In genomic region chr14:115831219-115831755, GRCm38 (mm10) we compare ENCODE assay signal across 8 mouse cellular contexts.
DNase-seq lines count a peak whose midpoint lies in the region; ATAC-seq lines count a peak whose summit lies in the region.

No protein-coding gene starts in this region.

- under 1% methylated on average over 7 of the region's 7 CpGs for WGBS in embryonic facial prominence, embryonic 11.5 days

- H3K4me3 ChIP-seq in embryonic facial prominence, embryonic 11.5 days (ENCODE audit: low read depth, low read length), result no peak overlapping the region

- no peaks in the 10 kb centered on the region for H3K27me3 ChIP-seq in embryonic facial prominence, embryonic 11.5 days (ENCODE audit: control insufficient read depth, insufficient read depth, low read length)

- peak; percentile 11 for DNase-seq in cerebellum, adult 11 months
- DNase-seq in adrenal gland, postnatal 10 days, result peak; percentile 81
- peak; percentile 87 for DNase-seq in embryonic facial prominence, embryonic 11.5 days (ENCODE audit: low spot score)
- DNase-seq in heart, postnatal 14 days, result peak; percentile 48 to 71
- peak; percentile 46 for DNase-seq in layer of hippocampus, adult 9-11 months
- peak; percentile 32 to 57 for DNase-seq in lung, postnatal 4 days
- DNase-seq in right cerebral cortex, postnatal 25 days, result peak; percentile 76

- no peak for ATAC-seq in cerebellum, adult (ENCODE audit: insufficient number of reproducible peaks, low FRiP score, low TSS enrichment)
- ATAC-seq in embryonic facial prominence, embryonic 11.5 days (replicated peaks; ENCODE audit: insufficient number of reproducible peaks, low FRiP score, low TSS enrichment, low read depth), result no peak; the same call in 1 of the 2 replicates

- H3K9me3 ChIP-seq in embryonic facial prominence, embryonic 11.5 days (replicated peaks; ENCODE audit: control insufficient read depth, low read length), result no peaks in the 10 kb centered on the region

- intact Hi-C loops in heart, postnatal 14 days (cut with DNase I), result no loop called here

- H3K4me2 ChIP-seq in embryonic facial prominence, embryonic 11.5 days (ENCODE audit: low read depth, low read length), result no peak overlapping the region

- no peaks in the 10 kb centered on the region for H3K4me1 ChIP-seq in embryonic facial prominence, embryonic 11.5 days (ENCODE audit: control insufficient read depth, insufficient read depth, low read length)

- no peak overlapping the region for H3K27ac ChIP-seq in embryonic facial prominence, embryonic 11.5 days (replicated peaks; ENCODE audit: low read depth, low read length)

- H3K9ac ChIP-seq in embryonic facial prominence, embryonic 11.5 days (replicated peaks; ENCODE audit: low read length), result no peak overlapping the region

- H3K36me3 ChIP-seq in embryonic facial prominence, embryonic 11.5 days (replicated peaks; ENCODE audit: control insufficient read depth, insufficient read depth, low read depth, low read length), result no peaks in the 10 kb centered on the region

Comparison
In these comparisons a context has a peak if more than half of its experiments do, and no peak if none do; other contexts are left out.
1. DNase-seq: peak in every context shown above with its lines; median percentile 87 in embryonic facial prominence, embryonic 11.5 days; 81 in adrenal gland, postnatal 10 days; 76 in right cerebral cortex, postnatal 25 days; 60 in heart, postnatal 14 days; 46 in layer of hippocampus, adult 9-11 months; 44 in lung, postnatal 4 days; 11 in cerebellum, adult 11 months.